Mouse (Mus musculus): Measurements from ENCODE around the gene Gm9821. TPM values are rescaled to one million over a fixed set of nuclear protein-coding genes. Genes with fewer than 3 reads are reported as not detected.
A peak's percentile ranks its signal among the peaks of the same experiment; 100 is the strongest.

The Gm9821 gene
- total RNA-seq, 2 experiments from 2014 or later: 0.33 TPM; not detected in 1

GRCm38 (mm10) chr2:91962864-91963401 lies 17.4 kb downstream of the Gm9821 start:
- ATAC-seq (replicated peaks; ENCODE audit: low FRiP score, low TSS enrichment, poor library complexity, severe bottlenecking): peak; percentile 11

- ATAC-seq (replicated peaks; ENCODE audit: low FRiP score, low TSS enrichment, poor library complexity, severe bottlenecking): peak; percentile 72
These were observed 18.0 kb downstream of the Gm9821 start for GRCm38 (mm10) chr2:91963443-91963932.

GRCm38 (mm10) chr2:91964610-91965204 lies 19.2 kb downstream of the Gm9821 start:
- ATAC-seq (replicated peaks; ENCODE audit: low FRiP score, low TSS enrichment, poor library complexity, severe bottlenecking): no peak

- ATAC-seq (replicated peaks; ENCODE audit: low FRiP score, low TSS enrichment, poor library complexity, severe bottlenecking): no peak
These were observed 19.9 kb downstream of the Gm9821 start for GRCm38 (mm10) chr2:91965417-91965816.

GRCm38 (mm10) chr2:91966367-91966766 lies 20.9 kb downstream of the Gm9821 start:
- ATAC-seq (replicated peaks; ENCODE audit: low FRiP score, low TSS enrichment, poor library complexity, severe bottlenecking): no peak

- no peak for ATAC-seq (replicated peaks; ENCODE audit: low FRiP score, low TSS enrichment, poor library complexity, severe bottlenecking)
These were observed 22.5 kb downstream of the Gm9821 start for GRCm38 (mm10) chr2:91967962-91968361.

- ATAC-seq (replicated peaks; ENCODE audit: low FRiP score, low TSS enrichment, poor library complexity, severe bottlenecking): no peak
These were observed 26.0 kb downstream of the Gm9821 start for GRCm38 (mm10) chr2:91971231-91972097.

- no peak for ATAC-seq (replicated peaks; ENCODE audit: low FRiP score, low TSS enrichment, poor library complexity, severe bottlenecking)
These were observed 26.6 kb downstream of the Gm9821 start for GRCm38 (mm10) chr2:91972121-91972566.

GRCm38 (mm10) chr2:91973416-91974135 lies 28.1 kb downstream of the Gm9821 start:
- ATAC-seq (replicated peaks; ENCODE audit: low FRiP score, low TSS enrichment, poor library complexity, severe bottlenecking): no peak

GRCm38 (mm10) chr2:91975581-91976541 lies 30.4 kb downstream of the Gm9821 start, which contains the start of gene Dgkz:
Gene Dgkz, minus strand, starts transcription at chr2:91975864.
- no peak for ATAC-seq (replicated peaks; ENCODE audit: low FRiP score, low TSS enrichment, poor library complexity, severe bottlenecking)

GRCm38 (mm10) chr2:91977960-91978359 lies 32.5 kb downstream of the Gm9821 start:
- no peak for ATAC-seq (replicated peaks; ENCODE audit: low FRiP score, low TSS enrichment, poor library complexity, severe bottlenecking)

GRCm38 (mm10) chr2:91978547-91978946 lies 33.0 kb downstream of the Gm9821 start:
- no peak for ATAC-seq (replicated peaks; ENCODE audit: low FRiP score, low TSS enrichment, poor library complexity, severe bottlenecking)

- ATAC-seq (replicated peaks; ENCODE audit: low FRiP score, low TSS enrichment, poor library complexity, severe bottlenecking): no peak
These were observed 34.7 kb downstream of the Gm9821 start for GRCm38 (mm10) chr2:91980245-91980644.

- no peak for ATAC-seq (replicated peaks; ENCODE audit: low FRiP score, low TSS enrichment, poor library complexity, severe bottlenecking)
These were observed 35.3 kb downstream of the Gm9821 start for GRCm38 (mm10) chr2:91980830-91981229.

- ATAC-seq (replicated peaks; ENCODE audit: low FRiP score, low TSS enrichment, poor library complexity, severe bottlenecking): peak; percentile 89
These were observed 38.9 kb downstream of the Gm9821 start for GRCm38 (mm10) chr2:91984439-91984838.

GRCm38 (mm10) chr2:91984906-91985525 lies 39.5 kb downstream of the Gm9821 start:
- ATAC-seq (replicated peaks; ENCODE audit: low FRiP score, low TSS enrichment, poor library complexity, severe bottlenecking): no peak

GRCm38 (mm10) chr2:91986071-91986470 lies 40.6 kb downstream of the Gm9821 start:
- ATAC-seq (replicated peaks; ENCODE audit: low FRiP score, low TSS enrichment, poor library complexity, severe bottlenecking): peak; percentile 43

- peak; percentile 42; the same call in 1 of the 2 replicates for ATAC-seq (replicated peaks; ENCODE audit: low FRiP score, low TSS enrichment, poor library complexity, severe bottlenecking)
These were observed 42.0 kb downstream of the Gm9821 start for GRCm38 (mm10) chr2:91987542-91987941.
